Mouse (Mus musculus) kidney, adult 11 months (tissue): ENCODE measurements around the gene 1700001K19Rik.
"Not testable (repeated sequence)": the region's sequence is repeated elsewhere in the genome, so short reads cannot be mapped to it uniquely, and the experiment has no call there.

Source experiments
- DNase-seq: peaks from one replicate; pipeline ENCODE4 v3.0.0; 2022

1700001K19Rik gene

GRCm38 (mm10) chr12:110682561-110683299 is at the start of gene 1700001K19Rik:
TSS of gene 1700001K19Rik (minus strand) at chr12:110682619.
- DNase-seq: no peak

- no peak for DNase-seq
Observed at GRCm38 (mm10) chr12:110726428-110726827, 44.0 kb upstream of the 1700001K19Rik start.

- no peak for DNase-seq
Observed at GRCm38 (mm10) chr12:110725489-110725888, 43.1 kb upstream of the 1700001K19Rik start.

GRCm38 (mm10) chr12:110725051-110725450 is 42.6 kb upstream of the 1700001K19Rik start:
- no peak for DNase-seq

- DNase-seq: no peak
Observed at GRCm38 (mm10) chr12:110716004-110716403, 33.6 kb upstream of the 1700001K19Rik start.

- no peak for DNase-seq
Observed at GRCm38 (mm10) chr12:110714215-110714614, 31.8 kb upstream of the 1700001K19Rik start.

- no peak for DNase-seq
Observed at GRCm38 (mm10) chr12:110713784-110714183, 31.4 kb upstream of the 1700001K19Rik start.

GRCm38 (mm10) chr12:110711270-110711669 is 28.9 kb upstream of the 1700001K19Rik start:
- no peak for DNase-seq

- DNase-seq: no peak
Observed at GRCm38 (mm10) chr12:110707451-110707850, 25.0 kb upstream of the 1700001K19Rik start.

GRCm38 (mm10) chr12:110706337-110707231 is 24.2 kb upstream of the 1700001K19Rik start:
- DNase-seq: peak; percentile 50

GRCm38 (mm10) chr12:110705419-110705818 is 23.0 kb upstream of the 1700001K19Rik start:
- DNase-seq: not testable (repeated sequence)

GRCm38 (mm10) chr12:110703682-110704081 is 21.3 kb upstream of the 1700001K19Rik start:
- DNase-seq: no peak

GRCm38 (mm10) chr12:110703008-110703471 is 20.6 kb upstream of the 1700001K19Rik start:
- DNase-seq: peak; percentile 80

- no peak for DNase-seq
Observed at GRCm38 (mm10) chr12:110702556-110702955, 20.1 kb upstream of the 1700001K19Rik start, which contains the start of gene Hsp90aa1. TSS of gene Hsp90aa1 (minus strand) at chr12:110702728.

GRCm38 (mm10) chr12:110701363-110701762 is 18.9 kb upstream of the 1700001K19Rik start:
- DNase-seq: not testable (repeated sequence)

- no peak for DNase-seq
Observed at GRCm38 (mm10) chr12:110700730-110701129, 18.3 kb upstream of the 1700001K19Rik start.

- DNase-seq: no peak
Observed at GRCm38 (mm10) chr12:110699171-110699547, 16.7 kb upstream of the 1700001K19Rik start.

GRCm38 (mm10) chr12:110698523-110699170 is 16.2 kb upstream of the 1700001K19Rik start:
- no peak for DNase-seq

GRCm38 (mm10) chr12:110698080-110698479 is 15.7 kb upstream of the 1700001K19Rik start:
- no peak for DNase-seq

- DNase-seq: no peak
Observed at GRCm38 (mm10) chr12:110697457-110697856, 15.0 kb upstream of the 1700001K19Rik start.

- no peak for DNase-seq
Observed at GRCm38 (mm10) chr12:110696975-110697400, 14.6 kb upstream of the 1700001K19Rik start.

GRCm38 (mm10) chr12:110696173-110696974 is 14.0 kb upstream of the 1700001K19Rik start:
- DNase-seq: peak; percentile 96
